Mouse (Mus musculus) neural tube, embryonic 14.5 days (tissue): ENCODE results near the gene Rtn1. TPM values are rescaled to one million over a fixed set of nuclear protein-coding genes. Genes with fewer than 3 reads are reported as not detected.
A peak's percentile ranks its signal among the peaks of the same experiment; 100 is the strongest.

Experiments
- ATAC-seq: fragments of 200-750 bp; cut with Nextera tagmentation; 2 replicates; pipeline ENCODE4 v1.8.0; 2017; ENCODE audit warnings: low read depth, mild to moderate bottlenecking, moderate TSS enrichment, moderate library complexity
- H3K27ac ChIP-seq: fragments of 300-500 bp; sonication (generic); 2 replicates; pipeline ENCODE4 v1.5.1; 2014; ENCODE audit warnings: low read depth, mild to moderate bottlenecking, control low read depth, low read length, moderate library complexity, mixed read lengths
- H3K27me3 ChIP-seq: fragments of 300-500 bp; sonication (generic); 2 replicates; pipeline ENCODE4 v1.6.1; 2014; ENCODE audit warnings: low read length; ENCODE audit not compliant: control insufficient read depth, insufficient read depth
- H3K36me3 ChIP-seq: fragments of 300-500 bp; sonication (generic); 2 replicates; pipeline ENCODE4 v1.6.1; 2014; ENCODE audit warnings: low read length, mixed read lengths; ENCODE audit not compliant: control insufficient read depth, insufficient read depth
- H3K4me1 ChIP-seq: fragments of 300-500 bp; sonication (generic); 2 replicates; pipeline ENCODE4 v1.6.1; 2014; ENCODE audit warnings: low read length; ENCODE audit not compliant: control insufficient read depth, insufficient read depth
- H3K4me2 ChIP-seq: fragments of 300-500 bp; sonication (generic); 2 replicates; pipeline ENCODE4 v1.6.1; 2014; ENCODE audit warnings: mild to moderate bottlenecking, low read depth, low read length, control low read depth
- H3K4me3 ChIP-seq: fragments of 300-500 bp; sonication (generic); 2 replicates; pipeline ENCODE4 v1.5.1; 2014; ENCODE audit warnings: low read depth, low read length, control low read depth, mixed read lengths
- H3K9ac ChIP-seq: fragments of 300-500 bp; sonication (generic); replicated peaks from 2 replicates; pipeline ENCODE4 v1.6.1; 2014; ENCODE audit warnings: low read depth, mild to moderate bottlenecking, control low read depth, low read length, mixed read lengths
- H3K9me3 ChIP-seq: fragments of 300-500 bp; sonication (generic); 2 replicates; pipeline ENCODE4 v1.6.1; 2016; ENCODE audit warnings: low read length; ENCODE audit not compliant: control insufficient read depth
- WGBS: fragments of 180-500 bp; shearing (Covaris S2); extraction: QIAGEN DNeasy Blood & Tissue Kit; methylation state at CpG from one replicate; pipeline ENCODE4 v1.1.7; 2014; 5-methylcytosine and 5-hydroxymethylcytosine counted together
- polyA plus RNA-seq: library from polyadenylated mRNA; unstranded; fragments of >200 nt; fragmentation: Nextera tagmentation; extraction: Ambion mirVana; gene quantifications from 2 replicates; pipeline ENCODE4 v1.2.1, GENCODE M21; 2014

Gene Rtn1
- polyA plus RNA-seq, 1 experiment from 2014 or later, result 3,331 TPM

- H3K9ac ChIP-seq, result no peak overlapping the region
- no peaks in the 10 kb centered on the region for H3K36me3 ChIP-seq
- H3K4me1 ChIP-seq, result no peaks in the 10 kb centered on the region
- WGBS, result 71% methylated on average over 6 of the region's 6 CpGs
- no peak overlapping the region for H3K4me3 ChIP-seq
- ATAC-seq, result no peak
- no peaks in the 10 kb centered on the region for H3K9me3 ChIP-seq
- no peak overlapping the region for H3K27ac ChIP-seq
- no peak overlapping the region for H3K4me2 ChIP-seq
- H3K27me3 ChIP-seq, result no peaks in the 10 kb centered on the region
These were observed 151.9 kb downstream of the Rtn1 start for GRCm38 (mm10) chr12:72257000-72257399.

- H3K27me3 ChIP-seq, result no peaks in the 10 kb centered on the region
- H3K27ac ChIP-seq, result no peak overlapping the region
- peak; percentile 46; the same call in 1 of the 2 replicates for ATAC-seq
- H3K36me3 ChIP-seq, result no peaks in the 10 kb centered on the region
- H3K4me1 ChIP-seq, result no peaks in the 10 kb centered on the region
- H3K9me3 ChIP-seq, result no peaks in the 10 kb centered on the region
- 45% methylated on average over 3 of the region's 3 CpGs for WGBS
- H3K4me3 ChIP-seq, result no peak overlapping the region
- H3K4me2 ChIP-seq, result no peak overlapping the region
- H3K9ac ChIP-seq, result no peak overlapping the region
These were observed 155.8 kb downstream of the Rtn1 start for GRCm38 (mm10) chr12:72253040-72253439.

- Histone ChIP-seq H3K27me3 (no peaks in the 10 kb centered on the region), H3K4me2 (no peak overlapping the region), H3K9me3 (no peaks in the 10 kb centered on the region), H3K4me1 (no peaks in the 10 kb centered on the region), H3K36me3 (no peaks in the 10 kb centered on the region), H3K27ac (no peak overlapping the region), H3K4me3 (no peak overlapping the region), H3K9ac (no peak overlapping the region)
- no peak for ATAC-seq
- WGBS, result 61% methylated on average over 10 of the region's 10 CpGs
These were observed 156.9 kb downstream of the Rtn1 start for GRCm38 (mm10) chr12:72251890-72252445.

- H3K4me3 ChIP-seq, result no peak overlapping the region
- no peaks in the 10 kb centered on the region for H3K36me3 ChIP-seq
- H3K4me2 ChIP-seq, result no peak overlapping the region
- 98% methylated on average over 1 of the region's 1 CpGs for WGBS
- ATAC-seq, result no peak
- no peaks in the 10 kb centered on the region for H3K27me3 ChIP-seq
- no peak overlapping the region for H3K9ac ChIP-seq
- no peak overlapping the region for H3K27ac ChIP-seq
- no peaks in the 10 kb centered on the region for H3K4me1 ChIP-seq
- no peaks in the 10 kb centered on the region for H3K9me3 ChIP-seq
These were observed 163.9 kb downstream of the Rtn1 start for GRCm38 (mm10) chr12:72244951-72245350.

- Histone ChIP-seq H3K9ac (no peak overlapping the region), H3K4me1 (no peaks in the 10 kb centered on the region), H3K27me3 (no peaks in the 10 kb centered on the region), H3K27ac (no peak overlapping the region), H3K9me3 (no peaks in the 10 kb centered on the region), H3K4me3 (no peak overlapping the region), H3K36me3 (no peaks in the 10 kb centered on the region), H3K4me2 (no peak overlapping the region)
- ATAC-seq, result no peak
- WGBS, result 69% methylated on average over 6 of the region's 6 CpGs
These were observed 166.0 kb downstream of the Rtn1 start for GRCm38 (mm10) chr12:72242807-72243206.

GRCm38 (mm10) chr12:72240506-72240905 lies 168.3 kb downstream of the Rtn1 start:
- no peak overlapping the region for H3K4me2 ChIP-seq
- H3K9me3 ChIP-seq, result no peaks in the 10 kb centered on the region
- H3K27me3 ChIP-seq, result no peaks in the 10 kb centered on the region; the same call in 1 of the 2 replicates
- H3K27ac ChIP-seq, result no peak overlapping the region
- H3K36me3 ChIP-seq, result no peaks in the 10 kb centered on the region
- no peak for ATAC-seq
- no peak overlapping the region for H3K9ac ChIP-seq
- no peak overlapping the region for H3K4me3 ChIP-seq
- H3K4me1 ChIP-seq, result no peaks in the 10 kb centered on the region

GRCm38 (mm10) chr12:72239230-72239894 lies 169.5 kb downstream of the Rtn1 start:
- Histone ChIP-seq H3K4me3 (no peak overlapping the region), H3K27me3 (no peaks in the 10 kb centered on the region; the same call in 1 of the 2 replicates), H3K36me3 (no peaks in the 10 kb centered on the region), H3K4me2 (no peak overlapping the region), H3K27ac (peak overlapping the region; percentile 66), H3K9ac (no peak overlapping the region), H3K4me1 (0 out of 2 replicates have a peak, but pooled peaks cover under 1% of the 10 kb centered on the region), H3K9me3 (no peaks in the 10 kb centered on the region)
- WGBS, result 38% methylated on average over 12 of the region's 12 CpGs
- ATAC-seq, result no peak

GRCm38 (mm10) chr12:72237251-72237650 lies 171.6 kb downstream of the Rtn1 start:
- H3K9me3 ChIP-seq, result no peaks in the 10 kb centered on the region
- peak overlapping the region; percentile 97 for H3K9ac ChIP-seq
- ATAC-seq, result no peak
- H3K4me2 ChIP-seq, result peak overlapping the region; percentile 95
- H3K27me3 ChIP-seq, result no peaks in the 10 kb centered on the region; the same call in 1 of the 2 replicates
- peaks cover 13% of the 10 kb centered on the region for H3K4me1 ChIP-seq
- no peaks in the 10 kb centered on the region for H3K36me3 ChIP-seq
- H3K27ac ChIP-seq, result peak overlapping the region; percentile 97
- WGBS, result 87% methylated on average over 2 of the region's 2 CpGs
- H3K4me3 ChIP-seq, result peak overlapping the region; percentile 64

GRCm38 (mm10) chr12:72236564-72237011 lies 172.3 kb downstream of the Rtn1 start:
- H3K9me3 ChIP-seq, result no peaks in the 10 kb centered on the region
- peak overlapping the region; percentile 95 for H3K4me2 ChIP-seq
- peak; percentile 96 for ATAC-seq
- under 1% methylated on average over 52 of the region's 56 CpGs for WGBS
- H3K36me3 ChIP-seq, result no peaks in the 10 kb centered on the region
- no peaks in the 10 kb centered on the region; the same call in 1 of the 2 replicates for H3K27me3 ChIP-seq
- H3K27ac ChIP-seq, result peak overlapping the region; percentile 97
- H3K4me1 ChIP-seq, result peaks cover 18% of the 10 kb centered on the region
- H3K4me3 ChIP-seq, result peak overlapping the region; percentile 64
- peak overlapping the region; percentile 97 for H3K9ac ChIP-seq
